Mouse (Mus musculus) CD4-positive helper T cell, adult 2 months (primary cell): ENCODE data around the gene Catspere2.
"Not testable (repeated sequence)": the region's sequence is repeated elsewhere in the genome, so short reads cannot be mapped to it uniquely, and the experiment has no call there.

Experiments used
- DNase-seq: peaks from one replicate; pipeline ENCODE4 v3.0.0-alpha.2; 2012; ENCODE audit warnings: low read depth, missing footprints, low spot score

Catspere2 gene

DNA sequence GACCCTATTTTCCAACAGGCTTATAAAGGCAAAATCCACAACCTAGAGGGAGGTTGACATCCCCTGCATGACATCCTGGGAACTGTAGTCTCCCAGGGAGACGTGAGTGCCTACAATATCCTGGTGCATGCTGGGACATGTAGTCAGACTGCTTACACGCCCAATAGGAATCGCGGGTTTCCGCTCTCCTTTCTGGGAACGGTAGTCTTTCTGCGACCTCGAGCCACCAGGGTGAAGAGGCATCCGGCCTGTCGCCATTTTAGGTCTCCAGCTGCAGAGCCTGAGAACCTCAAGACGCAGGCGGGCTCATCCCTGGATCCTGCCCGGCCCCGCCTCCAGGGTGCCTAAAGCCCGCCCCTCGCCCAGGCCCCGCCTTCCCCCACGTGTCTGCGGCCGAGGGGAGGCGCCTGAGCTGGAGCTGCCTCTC, at the start of gene Catspere2:
TSS of gene Catspere2 (plus strand) at position 400 of the 427 bp plus-strand sequence.
- DNase-seq: peak; percentile 95

DNA sequence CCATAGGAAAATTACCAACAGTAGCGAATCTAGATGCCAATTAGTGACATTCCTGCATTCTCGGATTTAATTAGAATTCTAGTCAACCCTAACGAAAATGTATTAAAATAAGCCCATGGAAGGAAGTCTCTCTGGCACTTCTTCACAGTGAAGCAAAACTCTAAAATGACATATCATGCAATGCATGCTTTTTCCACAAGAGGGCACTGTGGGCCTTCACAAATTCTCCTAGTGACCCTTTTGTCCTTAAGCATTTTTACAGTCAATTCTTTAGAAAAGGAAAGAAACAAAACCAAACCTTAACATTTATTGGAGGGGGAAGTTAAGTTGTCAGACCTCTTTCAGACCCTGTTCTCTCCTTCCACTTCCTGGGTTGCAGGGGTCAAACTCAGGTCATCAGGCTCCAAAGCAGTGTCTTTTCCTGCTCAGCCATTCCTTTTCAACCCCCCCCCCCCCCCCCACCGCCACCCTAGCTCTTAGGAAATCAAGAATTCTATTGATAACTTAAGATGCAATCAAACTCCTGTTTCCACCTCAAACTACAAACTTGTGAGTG, 42.7 kb upstream of the Catspere2 start:
- not testable (repeated sequence) for DNase-seq

DNA sequence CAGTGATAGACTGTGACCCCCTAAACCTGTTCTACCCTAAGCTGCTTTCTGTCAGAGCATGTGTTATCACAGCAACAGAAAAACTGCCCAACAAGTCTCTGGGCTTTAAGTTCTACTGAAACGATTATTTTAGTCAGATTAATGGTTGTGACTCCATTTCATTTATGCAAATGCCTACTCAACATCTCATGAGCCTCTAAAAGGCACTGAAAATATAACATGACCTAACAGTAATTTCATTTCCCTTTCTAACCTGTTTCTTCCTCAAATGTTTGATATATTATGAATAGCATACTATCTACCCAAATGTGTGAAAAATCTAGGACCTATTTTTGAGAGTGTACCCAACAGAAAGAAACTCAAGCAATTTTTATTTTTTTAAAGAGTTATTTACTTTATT, 1.9 kb upstream of the Catspere2 start:
- DNase-seq: no peak

DNA sequence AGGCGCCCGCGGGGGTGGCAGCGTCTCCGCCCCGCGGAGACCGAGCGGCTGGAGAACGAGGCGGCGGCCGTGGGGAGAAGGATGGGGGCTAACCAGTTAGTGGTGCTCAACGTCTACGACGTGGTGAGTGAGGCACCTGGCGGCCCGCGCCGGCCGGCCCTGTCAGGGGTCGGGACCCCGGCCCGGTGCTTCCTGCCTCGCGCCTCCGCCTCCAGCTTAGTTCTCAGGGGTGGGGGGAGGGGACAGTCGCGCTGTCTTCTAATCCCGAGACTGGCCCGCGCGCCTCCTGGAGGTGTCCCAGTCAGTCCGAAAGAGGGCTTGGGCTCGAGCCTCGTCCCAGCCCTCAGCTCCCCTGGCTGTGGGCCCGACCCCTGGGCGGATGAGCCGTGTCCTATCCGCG, 359 bp downstream of the Catspere2 start:
- DNase-seq: not testable (repeated sequence)

DNA sequence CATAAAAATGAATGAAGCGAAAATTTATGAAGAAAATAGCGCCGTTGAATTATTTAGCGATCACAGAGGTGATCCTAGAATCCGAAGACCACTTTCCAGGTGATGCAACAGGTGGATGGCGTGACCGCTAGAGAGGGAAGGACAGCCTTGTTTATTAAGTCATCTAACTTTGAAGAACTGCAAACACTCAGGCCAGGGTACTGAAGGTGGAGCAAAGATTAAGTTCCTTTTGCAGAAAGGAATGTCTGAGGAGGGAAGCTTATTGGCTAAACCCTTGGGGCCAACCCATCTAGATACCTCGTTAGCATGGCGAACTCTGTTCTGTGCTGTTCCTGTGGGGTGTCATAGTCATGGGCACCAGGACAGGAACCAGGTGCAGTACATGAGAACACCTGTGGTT, 983 bp downstream of the Catspere2 start:
- peak; percentile 7 for DNase-seq

DNA sequence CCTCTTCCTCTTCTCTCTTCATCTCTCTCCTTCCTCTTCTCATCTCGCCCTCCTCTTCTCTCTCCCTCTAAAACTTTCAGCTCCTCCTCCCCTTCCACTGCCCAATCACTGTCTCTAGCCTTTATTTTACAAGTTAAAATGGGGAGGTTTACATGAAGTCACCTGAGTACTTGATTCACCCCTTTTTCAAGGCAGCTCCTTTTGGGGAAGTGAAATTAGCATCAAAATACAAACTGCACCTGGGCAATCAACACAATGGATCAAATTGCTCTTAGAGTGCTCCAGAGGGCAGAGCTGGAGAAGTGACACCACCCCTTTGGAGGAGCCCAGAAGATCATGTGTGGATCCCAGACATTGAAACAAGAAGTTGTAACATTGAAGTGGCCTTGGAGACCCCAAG, 4.3 kb downstream of the Catspere2 start:
- DNase-seq: not testable (repeated sequence)

DNA sequence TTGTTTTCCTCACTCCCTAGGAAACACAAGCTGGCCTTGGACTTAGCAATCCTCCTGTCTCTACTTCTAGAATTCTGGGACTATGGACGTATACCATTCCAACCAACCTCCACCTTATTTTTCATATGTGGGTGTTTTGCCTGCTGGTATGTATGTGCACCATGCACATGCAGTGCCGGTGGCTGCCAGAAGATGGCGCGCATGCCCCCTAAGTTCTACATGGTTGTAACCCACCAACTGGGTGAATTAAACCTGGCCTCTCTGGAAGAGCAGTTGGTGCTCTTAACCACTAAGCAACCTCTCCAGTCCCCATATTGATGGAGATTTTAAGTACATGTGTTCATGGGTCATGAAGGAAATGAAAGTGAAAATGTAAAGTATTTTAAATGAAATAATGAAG, 89.6 kb downstream of the Catspere2 start:
- peak; percentile 4 for DNase-seq

DNA sequence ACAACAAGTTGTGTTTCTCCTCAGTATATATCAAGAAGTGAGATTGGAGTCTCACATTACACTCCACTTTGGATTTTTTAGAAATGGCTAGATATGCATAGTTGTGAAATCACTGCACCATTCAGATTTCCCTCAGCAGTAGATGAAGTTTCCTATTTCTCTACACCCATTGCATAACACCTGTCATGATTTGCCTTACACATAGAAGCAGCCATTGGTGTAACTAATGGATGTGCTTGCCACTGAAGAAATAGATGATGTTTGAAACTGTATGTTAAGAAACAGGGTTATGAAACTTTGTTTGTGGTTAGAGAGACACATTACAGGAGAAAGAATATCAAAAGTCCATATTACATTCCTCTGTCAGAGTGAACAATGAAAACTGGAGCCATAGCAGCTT, 114.6 kb downstream of the Catspere2 start:
- not testable (repeated sequence) for DNase-seq

DNA sequence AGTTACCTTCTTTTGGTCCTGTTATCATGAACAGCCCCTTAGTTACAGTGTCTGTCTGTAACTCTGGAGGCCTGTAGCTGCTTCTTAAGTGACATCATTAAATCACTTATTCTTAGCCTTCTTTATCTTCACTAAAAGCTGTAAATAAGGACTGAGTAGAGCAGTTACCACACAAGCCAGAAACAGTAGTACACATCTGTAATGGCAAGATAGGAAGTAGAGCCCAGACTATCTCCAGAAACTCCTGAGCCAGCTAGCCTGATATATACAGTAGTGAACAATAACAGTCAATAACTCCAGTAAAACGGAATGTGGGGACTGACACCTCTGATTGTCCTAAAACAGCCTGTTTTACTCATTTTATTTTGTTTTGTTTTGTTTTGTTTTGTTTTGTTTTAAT, 125.3 kb downstream of the Catspere2 start:
- DNase-seq: not testable (repeated sequence)

DNA sequence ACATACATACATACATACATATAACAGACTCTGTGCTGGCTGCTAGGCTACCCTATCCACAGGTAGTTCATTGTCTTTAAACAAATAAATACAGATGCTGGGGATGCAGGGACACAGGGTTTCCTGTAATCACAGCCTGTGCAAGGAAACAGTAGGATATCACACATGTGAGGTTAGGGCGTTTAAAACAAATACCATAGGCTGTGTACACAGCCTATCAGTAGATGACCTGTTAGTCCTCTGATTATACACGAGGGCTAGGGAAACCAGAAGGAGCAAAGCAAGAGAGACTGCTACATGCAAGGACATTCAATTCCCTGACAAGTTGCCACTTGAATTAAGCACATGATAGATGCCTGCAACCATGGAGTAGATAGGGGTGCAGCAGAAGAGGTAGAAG, 139.0 kb downstream of the Catspere2 start:
- not testable (repeated sequence) for DNase-seq

DNA sequence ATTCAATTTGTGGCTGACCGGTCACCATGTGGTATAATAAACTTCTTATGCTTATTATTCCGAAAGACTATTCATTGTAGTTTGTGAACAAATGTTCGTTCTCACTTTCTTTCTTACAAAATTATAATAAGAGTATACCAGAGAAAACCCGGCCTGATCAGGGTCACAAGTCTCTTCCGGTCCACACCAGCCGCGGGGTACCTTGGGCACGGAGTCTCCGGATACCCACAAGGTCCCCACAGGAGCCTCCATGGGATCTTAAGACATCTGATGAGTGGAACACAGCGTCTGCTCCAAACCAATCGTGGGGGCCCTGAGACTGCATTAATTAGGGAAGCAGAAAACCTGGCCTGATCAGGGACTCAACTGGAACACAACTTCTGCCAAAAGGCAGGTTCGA, 151.1 kb downstream of the Catspere2 start:
- no peak for DNase-seq

DNA sequence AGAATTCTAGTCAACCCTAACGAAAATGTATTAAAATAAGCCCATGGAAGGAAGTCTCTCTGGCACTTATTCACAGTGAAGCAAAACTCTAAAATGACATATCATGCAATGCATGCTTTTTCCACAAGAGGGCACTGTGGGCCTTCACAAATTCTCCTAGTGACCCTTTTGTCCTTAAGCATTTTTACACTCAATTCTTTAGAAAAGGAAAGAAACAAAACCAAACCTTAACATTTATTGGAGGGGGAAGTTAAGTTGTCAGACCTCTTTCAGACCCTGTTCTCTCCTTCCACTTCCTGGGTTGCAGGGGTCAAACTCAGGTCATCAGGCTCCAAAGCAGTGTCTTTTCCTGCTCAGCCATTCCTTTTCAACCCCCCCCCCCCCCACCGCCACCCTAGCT, 163.3 kb downstream of the Catspere2 start:
- DNase-seq: peak; percentile 39

DNA sequence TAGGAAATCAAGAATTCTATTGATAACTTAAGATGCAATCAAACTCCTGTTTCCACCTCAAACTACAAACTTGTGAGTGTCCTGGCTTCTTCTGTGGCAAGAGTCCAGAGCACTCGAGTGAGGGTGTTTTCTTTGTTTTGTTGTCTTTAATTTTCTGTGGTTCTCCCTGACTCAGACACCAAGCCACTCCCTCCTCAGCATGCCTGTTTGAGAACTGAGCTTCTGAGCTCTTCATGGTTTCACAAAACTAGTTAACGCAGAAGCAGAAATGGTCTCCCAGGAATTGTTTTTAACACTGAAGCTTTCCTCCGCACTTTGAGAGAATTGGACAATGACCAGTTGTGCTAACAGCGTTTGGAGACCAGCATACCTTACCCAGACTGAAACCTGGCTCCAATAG, 163.7 kb downstream of the Catspere2 start:
- not testable (repeated sequence) for DNase-seq

DNA sequence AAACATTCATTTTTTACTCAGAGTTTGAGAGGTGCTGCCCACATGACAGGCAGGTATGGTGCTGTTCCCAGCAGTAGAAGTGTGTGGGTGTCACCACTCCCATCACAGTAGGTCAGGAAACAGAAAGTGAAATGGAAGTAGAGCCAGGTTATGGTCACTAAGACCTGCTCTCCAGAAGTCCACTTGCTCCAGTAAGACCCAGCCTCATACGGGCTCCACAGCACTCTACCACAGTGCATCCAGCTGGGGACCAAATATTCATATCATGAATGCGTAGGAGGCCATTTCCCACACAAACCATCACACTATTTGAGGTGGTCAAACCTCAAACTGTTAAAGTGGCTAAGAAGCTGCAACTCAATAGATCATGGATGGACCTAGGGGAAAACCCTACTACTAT, 199.0 kb downstream of the Catspere2 start:
- DNase-seq: peak; percentile 76

DNA sequence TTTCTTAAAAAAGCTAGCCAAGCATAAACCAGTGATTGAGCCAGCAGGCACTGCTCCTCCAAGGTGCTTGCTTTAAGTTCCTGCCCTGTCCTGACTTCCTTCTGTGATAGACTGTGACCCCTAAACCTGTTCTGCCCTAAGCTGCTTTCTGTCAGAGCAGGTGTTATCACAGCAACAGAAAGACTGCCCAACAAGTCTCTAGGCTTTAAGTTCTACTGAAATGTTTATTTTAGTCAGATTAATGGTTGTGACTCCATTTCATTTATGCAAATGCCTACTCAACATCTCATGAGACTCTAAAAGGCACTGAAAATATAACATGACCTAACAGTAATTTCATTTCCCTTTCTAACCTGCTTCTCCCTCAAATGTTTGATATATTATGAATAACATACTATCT, 202.4 kb downstream of the Catspere2 start:
- DNase-seq: no peak

DNA sequence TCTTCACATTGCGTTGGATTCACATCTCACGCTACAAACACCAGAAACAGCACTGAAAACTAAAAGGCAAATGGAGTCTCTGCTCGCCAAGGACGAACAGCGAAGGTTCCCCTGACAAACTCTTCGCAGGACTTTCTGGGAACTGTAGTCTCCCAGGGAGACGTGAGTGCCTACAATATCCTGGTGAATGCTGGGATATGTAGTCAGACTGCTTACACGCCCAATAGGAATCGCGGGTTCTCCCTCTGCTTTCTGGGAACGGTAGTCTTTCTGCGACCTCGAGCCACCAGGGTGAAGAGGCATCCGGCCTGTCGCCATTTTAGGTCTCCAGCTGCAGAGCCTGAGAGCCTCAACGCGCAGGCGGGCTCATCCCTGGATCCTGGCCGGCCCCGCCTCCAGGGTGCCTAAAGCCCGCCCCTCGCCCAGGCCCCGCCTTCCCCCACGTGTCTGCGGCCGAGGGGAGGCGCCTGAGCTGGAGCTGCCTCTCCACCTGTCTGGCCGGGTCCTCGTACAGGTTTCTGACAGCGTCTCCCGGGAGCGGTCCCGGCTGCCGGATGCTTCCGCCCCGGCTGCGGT, 204.1 kb downstream of the Catspere2 start, which contains the start of gene Desi2:
TSS of gene Desi2 (plus strand) at position 202 of the 576 bp plus-strand sequence.
- peak; percentile 98 for DNase-seq

DNA sequence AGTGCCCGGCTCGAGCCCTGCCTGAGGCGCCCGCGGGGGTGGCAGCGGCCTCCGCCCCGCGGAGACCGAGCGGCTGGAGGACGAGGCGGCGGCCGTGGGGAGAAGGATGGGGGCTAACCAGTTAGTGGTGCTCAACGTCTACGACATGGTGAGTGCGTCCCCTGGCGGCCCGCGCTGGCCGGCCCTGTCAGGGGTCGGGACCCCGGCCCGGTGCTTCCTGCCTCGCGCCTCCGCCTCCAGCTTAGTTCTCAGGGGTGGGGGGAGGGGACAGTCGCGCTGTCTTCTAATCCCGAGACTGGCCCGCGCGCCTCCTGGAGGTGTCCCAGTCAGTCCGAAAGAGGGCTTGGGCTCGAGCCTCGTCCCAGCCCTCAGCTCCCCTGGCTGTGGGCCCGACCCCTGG, 204.6 kb downstream of the Catspere2 start:
- not testable (repeated sequence) for DNase-seq

DNA sequence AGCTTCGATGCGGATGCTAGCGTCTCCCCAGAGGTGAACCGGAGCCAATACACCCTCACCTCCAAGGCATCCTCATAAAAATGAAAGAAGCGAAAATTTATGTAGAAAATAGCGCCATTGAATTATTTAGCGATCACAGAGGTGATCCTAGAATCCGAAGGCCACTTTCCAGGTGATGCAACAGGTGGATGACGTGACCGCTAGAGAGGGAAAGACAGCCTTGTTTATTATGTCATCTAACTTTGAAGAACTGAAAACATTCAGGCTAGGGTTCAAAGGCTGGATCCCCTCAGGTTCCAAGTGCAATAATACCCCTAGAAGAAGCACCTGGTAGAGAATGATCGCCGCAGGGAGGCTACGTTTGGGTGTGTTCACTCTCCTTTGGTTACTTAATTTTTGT, 205.2 kb downstream of the Catspere2 start:
- DNase-seq: peak; percentile 46

DNA sequence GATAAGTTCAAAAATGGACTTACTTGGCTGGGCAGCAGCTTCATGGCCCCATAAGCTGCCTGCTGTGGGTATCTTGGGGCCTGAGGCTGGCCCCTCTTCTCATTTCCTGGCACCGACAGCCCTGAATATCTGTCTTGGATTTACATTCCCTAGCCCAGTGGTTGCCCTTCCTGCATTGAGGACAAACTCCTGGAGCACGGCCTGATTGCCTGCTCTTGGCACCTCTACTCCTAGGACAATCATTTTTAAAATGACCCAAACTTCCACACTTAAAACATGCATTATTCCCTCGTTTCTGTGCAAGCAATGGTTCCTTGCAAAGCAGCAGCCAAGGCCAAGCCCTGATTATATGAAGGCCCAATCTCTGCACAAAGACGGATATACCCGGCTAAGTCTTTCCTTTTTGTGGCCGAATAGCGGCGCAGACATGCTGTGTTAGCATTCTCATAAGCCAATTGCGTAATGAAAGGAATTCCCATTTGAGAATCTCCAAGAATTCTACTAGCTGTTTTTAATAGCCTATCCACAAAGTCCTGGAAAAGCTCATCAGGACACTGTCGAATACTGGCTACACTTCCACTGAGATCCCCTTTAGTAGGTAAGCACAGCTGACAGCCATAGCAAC, 222.6 kb downstream of the Catspere2 start:
- DNase-seq: no peak

DNA sequence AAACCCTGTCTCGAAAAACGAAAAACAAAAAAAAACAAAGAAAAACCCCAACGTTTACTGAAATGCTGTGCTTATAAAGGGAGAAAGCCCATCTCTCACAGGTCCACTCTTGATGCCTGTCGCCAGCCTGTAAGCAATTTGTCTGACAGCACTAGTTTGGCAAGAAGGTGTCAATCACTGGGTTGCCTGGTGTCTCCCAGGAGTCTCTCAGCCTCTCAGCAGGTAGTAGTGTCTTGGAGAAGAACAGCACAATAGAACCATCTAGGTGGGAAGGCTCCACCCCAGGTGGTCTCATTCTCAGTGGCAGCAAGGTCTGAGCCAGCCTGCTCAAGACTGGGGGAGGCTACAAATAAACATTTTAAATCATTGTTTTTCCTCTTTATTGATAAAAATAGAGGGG, 224.6 kb downstream of the Catspere2 start:
- DNase-seq: not testable (repeated sequence)

DNA sequence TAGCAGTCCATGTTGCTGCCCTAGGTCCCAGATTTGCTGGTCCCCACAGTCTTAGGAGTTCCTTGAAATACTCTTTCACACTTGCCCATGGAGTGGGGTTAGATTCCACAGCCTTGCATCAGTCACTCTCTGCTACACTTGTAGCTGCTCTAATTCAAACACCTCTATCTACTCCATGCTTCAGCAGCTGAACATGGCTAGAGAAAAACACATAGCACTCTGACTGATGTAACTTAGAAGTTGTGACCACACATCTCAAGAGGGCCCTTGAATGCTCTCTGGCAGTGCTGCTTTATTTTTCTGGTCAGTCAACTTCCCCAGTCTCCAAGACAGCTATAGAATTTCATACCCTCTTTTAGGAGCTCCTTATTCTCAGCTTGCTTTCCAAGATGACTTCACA, 226.7 kb downstream of the Catspere2 start:
- no peak for DNase-seq

DNA sequence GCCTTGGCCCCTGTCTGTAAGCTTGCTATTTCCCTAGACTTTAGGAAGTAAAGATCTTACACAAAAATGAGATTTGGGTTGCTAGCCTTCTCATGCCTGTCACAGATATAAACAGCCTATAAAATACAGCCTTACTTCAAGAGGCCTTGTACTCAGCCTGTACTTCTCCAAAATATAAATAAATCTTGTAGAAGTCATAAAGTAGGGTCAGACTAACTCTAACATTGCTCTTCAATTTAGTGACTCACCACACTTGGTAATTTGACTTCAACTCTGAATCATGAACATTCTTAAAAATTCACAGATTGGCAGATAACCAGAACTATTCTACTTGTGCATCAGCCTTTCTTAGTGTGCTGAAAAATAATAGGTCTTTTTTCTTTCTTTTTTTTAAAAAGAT, 233.9 kb downstream of the Catspere2 start:
- no peak for DNase-seq

DNA sequence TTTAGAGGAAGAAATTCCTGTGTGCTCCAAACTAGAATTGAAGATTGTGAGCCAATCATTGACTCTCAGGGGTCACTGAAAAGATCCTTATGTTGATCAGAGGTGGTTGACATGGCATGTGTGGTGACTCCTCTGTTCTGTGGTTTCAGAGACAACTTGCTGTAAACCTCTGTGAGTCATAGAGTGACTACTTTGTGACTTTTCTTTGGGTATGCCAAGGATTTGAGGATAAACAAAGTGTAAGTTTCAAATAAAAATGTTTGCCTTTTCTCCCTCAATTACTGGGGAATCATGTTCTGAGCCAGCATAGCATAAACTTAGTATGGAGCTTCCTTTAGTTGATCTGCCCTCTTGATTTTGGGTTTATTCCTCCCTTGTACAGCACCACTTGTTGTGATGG, 235.1 kb downstream of the Catspere2 start:
- DNase-seq: no peak
